8 mouse cellular contexts compared by ENCODE assay signal in genomic region chr6:52197271-52197670, GRCm38 (mm10). TPM values are rescaled to one million over a fixed set of nuclear protein-coding genes. Genes with fewer than 3 reads are reported as not detected.
DNase-seq lines count a peak whose midpoint lies in the region; ATAC-seq lines count a peak whose summit lies in the region.

No protein-coding gene starts in this region.

- H3K4me1 ChIP-seq in heart, embryonic 10.5 days = peaks cover under 1% of the 10 kb centered on the region; the same call in 1 of the 2 replicates
- H3K4me1 ChIP-seq in kidney, embryonic 16.5 days (ENCODE audit: insufficient read depth, low read length) = peaks cover 93% of the 10 kb centered on the region
- H3K4me1 ChIP-seq in neural tube, embryonic 11.5 days (ENCODE audit: control insufficient read depth, insufficient read depth, low read length) = peaks cover 65% of the 10 kb centered on the region

- intact Hi-C loops in heart, postnatal 25 days (cut with DNase I) = loop anchor here (2.0 to 5.0 kb wide), 3 partner anchors 35 to 320 kb away; partner anchors contain the start of gene Hoxa2

- no peaks in the 10 kb centered on the region for H3K9me3 ChIP-seq in heart, embryonic 10.5 days
- no peaks in the 10 kb centered on the region for H3K9me3 ChIP-seq in kidney, embryonic 16.5 days (ENCODE audit: low read length)
- H3K9me3 ChIP-seq in neural tube, embryonic 11.5 days (ENCODE audit: control insufficient read depth, low read length) = no peaks in the 10 kb centered on the region

- ATAC-seq in kidney, embryonic 16.5 days (ENCODE audit: low FRiP score, low TSS enrichment) = peak; percentile 85
- peak; percentile 49 for ATAC-seq in neural tube, embryonic 11.5 days (ENCODE audit: insufficient read depth, low FRiP score, low TSS enrichment)
- ATAC-seq in megakaryocyte, adult 5-6 weeks (ENCODE audit: poor library complexity, severe bottlenecking) = no peak

- peaks cover 100% of the 10 kb centered on the region for H3K27me3 ChIP-seq in heart, embryonic 10.5 days (ENCODE audit: insufficient read depth, poor library complexity, severe bottlenecking)
- H3K27me3 ChIP-seq in kidney, embryonic 16.5 days (ENCODE audit: insufficient read depth, low read length) = 0 out of 2 replicates have a peak, but pooled peaks cover 5% of the 10 kb centered on the region
- no peaks in the 10 kb centered on the region for H3K27me3 ChIP-seq in neural tube, embryonic 11.5 days (ENCODE audit: control insufficient read depth, insufficient read depth, low read length)

- peak; percentile 73 for DNase-seq in heart, embryonic 10.5 days (ENCODE audit: low spot score)
- DNase-seq in heart, postnatal 25 days (ENCODE audit: low spot score) = no peak
- DNase-seq in embryo, embryonic 11 days = peak; percentile 88
- peak; percentile 83 for DNase-seq in neural tube, embryonic 11.5 days (ENCODE audit: low spot score)
- DNase-seq in frontal cortex, postnatal 36 days (ENCODE audit: low spot score in 2 of 2) = no peak
- DNase-seq in urinary bladder, postnatal 36 days (ENCODE audit: low spot score in 2 of 2) = no peak

- peak overlapping the region; percentile 30 for H3K4me2 ChIP-seq in kidney, embryonic 16.5 days (replicated peaks; ENCODE audit: low read depth, low read length)
- H3K4me2 ChIP-seq in neural tube, embryonic 11.5 days (ENCODE audit: low read depth) = peak overlapping the region; percentile 99

- peak overlapping the region; percentile 48 for H3K9ac ChIP-seq in kidney, embryonic 16.5 days (replicated peaks; ENCODE audit: low read length)
- H3K9ac ChIP-seq in neural tube, embryonic 11.5 days (ENCODE audit: low read length) = peak overlapping the region; percentile 68

- no peak overlapping the region for H3K27ac ChIP-seq in heart, embryonic 10.5 days
- peak overlapping the region; percentile 77 for H3K27ac ChIP-seq in kidney, embryonic 16.5 days (ENCODE audit: low read length)
- H3K27ac ChIP-seq in neural tube, embryonic 11.5 days (ENCODE audit: low read depth, low read length) = peak overlapping the region; percentile 100

- WGBS in heart, embryonic 10.5 days = under 1% methylated on average over 10 of the region's 10 CpGs
- 4% methylated on average over 10 of the region's 10 CpGs for WGBS in kidney, embryonic 16.5 days
- under 1% methylated on average over 10 of the region's 10 CpGs for WGBS in neural tube, embryonic 11.5 days

- H3K36me3 ChIP-seq in heart, embryonic 10.5 days = no peaks in the 10 kb centered on the region
- H3K36me3 ChIP-seq in kidney, embryonic 16.5 days (ENCODE audit: insufficient read depth, low read length) = 0 out of 2 replicates have a peak, but pooled peaks cover 10% of the 10 kb centered on the region
- H3K36me3 ChIP-seq in neural tube, embryonic 11.5 days (ENCODE audit: control insufficient read depth, insufficient read depth, low read length) = peaks cover 3% of the 10 kb centered on the region; the same call in 1 of the 2 replicates

- no peak overlapping the region for H3K4me3 ChIP-seq in heart, embryonic 10.5 days
- H3K4me3 ChIP-seq in kidney, embryonic 16.5 days (ENCODE audit: low read length) = no peak overlapping the region
- H3K4me3 ChIP-seq in neural tube, embryonic 11.5 days (ENCODE audit: low read depth, low read length) = peak overlapping the region; percentile 87

RNA-seq across cellular contexts. Expression of gene Hoxa4, which starts 5.7 kb away (rescaled TPM):
- polyA plus RNA-seq in heart, embryonic 10.5 days (2016; fragmentation: Nextera tagmentation; extraction: Ambion mirVana) = 0.17 and 1.4 TPM in 2 replicates
- total RNA-seq in heart, postnatal 25 days (2021) = under 1 TPM; 0.22 to 0.36 TPM
- polyA plus RNA-seq in kidney, embryonic 16.5 days (2015; fragmentation: Nextera tagmentation; extraction: Ambion mirVana) = 1.2 and 1.4 TPM in 2 replicates
- polyA plus RNA-seq in neural tube, embryonic 11.5 days (2014; fragmentation: Nextera tagmentation; extraction: Ambion mirVana) = 10.2 and 11.7 TPM in 2 replicates
- total RNA-seq in megakaryocyte, adult 5-6 weeks (2015) = 0.27 TPM in 1 of 2 replicates, not detected in the other
- total RNA-seq in megakaryocyte, adult 5-6 weeks (2017) = 0.28 TPM in 1 of 2 replicates, not detected in the other

RNA-seq across cellular contexts. Expression of gene Hoxa5, which starts 7.1 kb away (rescaled TPM):
- 0.58 and 6.0 TPM in 2 replicates for polyA plus RNA-seq in heart, embryonic 10.5 days (2016; fragmentation: Nextera tagmentation; extraction: Ambion mirVana)
- 1 to 10 TPM in 1 of 2 experiments, under 1 TPM in 1; 0.52 to 1.3 TPM for total RNA-seq in heart, postnatal 25 days (2021)
- 9.0 and 9.5 TPM in 2 replicates for polyA plus RNA-seq in kidney, embryonic 16.5 days (2015; fragmentation: Nextera tagmentation; extraction: Ambion mirVana)
- polyA plus RNA-seq in neural tube, embryonic 11.5 days (2014; fragmentation: Nextera tagmentation; extraction: Ambion mirVana) = 53.4 and 56.5 TPM in 2 replicates
- total RNA-seq in megakaryocyte, adult 5-6 weeks (2015) = 0.09 and 0.13 TPM in 2 replicates
- 0.18 TPM in 1 of 2 replicates, not detected in the other for total RNA-seq in megakaryocyte, adult 5-6 weeks (2017)

RNA-seq across cellular contexts. Expression of gene Hoxa6, which starts 11.3 kb away (rescaled TPM):
- 0.30 TPM in 1 of 2 replicates, not detected in the other for polyA plus RNA-seq in heart, embryonic 10.5 days (2016; fragmentation: Nextera tagmentation; extraction: Ambion mirVana)
- not detected for total RNA-seq in heart, postnatal 25 days (2021)
- polyA plus RNA-seq in kidney, embryonic 16.5 days (2015; fragmentation: Nextera tagmentation; extraction: Ambion mirVana) = 2.9 and 3.8 TPM in 2 replicates
- 16.0 and 18.8 TPM in 2 replicates for polyA plus RNA-seq in neural tube, embryonic 11.5 days (2014; fragmentation: Nextera tagmentation; extraction: Ambion mirVana)
- not detected in 2 replicates for total RNA-seq in megakaryocyte, adult 5-6 weeks (2015)
- not detected in 2 replicates for total RNA-seq in megakaryocyte, adult 5-6 weeks (2017)

RNA-seq across cellular contexts. Expression of gene Hoxa3, which starts 15.9 kb away (rescaled TPM):
- polyA plus RNA-seq in heart, embryonic 10.5 days (2016; fragmentation: Nextera tagmentation; extraction: Ambion mirVana) = 0.57 and 3.7 TPM in 2 replicates
- 1 to 10 TPM in 1 of 2 experiments, under 1 TPM in 1; 0.48 to 1.0 TPM for total RNA-seq in heart, postnatal 25 days (2021)
- polyA plus RNA-seq in kidney, embryonic 16.5 days (2015; fragmentation: Nextera tagmentation; extraction: Ambion mirVana) = 8.2 and 10.8 TPM in 2 replicates
- polyA plus RNA-seq in neural tube, embryonic 11.5 days (2014; fragmentation: Nextera tagmentation; extraction: Ambion mirVana) = 20.2 TPM in 2 replicates
- 0.93 TPM in 1 of 2 replicates, not detected in the other for total RNA-seq in megakaryocyte, adult 5-6 weeks (2015)
- total RNA-seq in megakaryocyte, adult 5-6 weeks (2017) = not detected in 2 replicates

RNA-seq across cellular contexts. Expression of gene Gm28308, which starts 15.9 kb away (rescaled TPM):
- not detected in 2 replicates for polyA plus RNA-seq in heart, embryonic 10.5 days (2016; fragmentation: Nextera tagmentation; extraction: Ambion mirVana)
- total RNA-seq in heart, postnatal 25 days (2021) = not detected
- not detected in 2 replicates for polyA plus RNA-seq in kidney, embryonic 16.5 days (2015; fragmentation: Nextera tagmentation; extraction: Ambion mirVana)
- not detected in 2 replicates for polyA plus RNA-seq in neural tube, embryonic 11.5 days (2014; fragmentation: Nextera tagmentation; extraction: Ambion mirVana)
- total RNA-seq in megakaryocyte, adult 5-6 weeks (2015) = not detected in 2 replicates
- total RNA-seq in megakaryocyte, adult 5-6 weeks (2017) = not detected in 2 replicates

Comparison
In these comparisons a context has a peak if more than half of its experiments do, and no peak if none do; other contexts are left out.
1. DNase-seq: peak in heart, embryonic 10.5 days (single experiment), embryo, embryonic 11 days (single experiment) and neural tube, embryonic 11.5 days (single experiment); none in heart, postnatal 25 days (single experiment), frontal cortex, postnatal 36 days (0 of 2) and urinary bladder, postnatal 36 days (0 of 2).